Mouse (Mus musculus): ENCODE data around the gene Sag. TPM values are rescaled to one million over a fixed set of nuclear protein-coding genes. Genes with fewer than 3 reads are reported as not detected.

Gene Sag
- polyA plus RNA-seq, 1 experiment from 2014 or later: 2.7 TPM

DNA sequence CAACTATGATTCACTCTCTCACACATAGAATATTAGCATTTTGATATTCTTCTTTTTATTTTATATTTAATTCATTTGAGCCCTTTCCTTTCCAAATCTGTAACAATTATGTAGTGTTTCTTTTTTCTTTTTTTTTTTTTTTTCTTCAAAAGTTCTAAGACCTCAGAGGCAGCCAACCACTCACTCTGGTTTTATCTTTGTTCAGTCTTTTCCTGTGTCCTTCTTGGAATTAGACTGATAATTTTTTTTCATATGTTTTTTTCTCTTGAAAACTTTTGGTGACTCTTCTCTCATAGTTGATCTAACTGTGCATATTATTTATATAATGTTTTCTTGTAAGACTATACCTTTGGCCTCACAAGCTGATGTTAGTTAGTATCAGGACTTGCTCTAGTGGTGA, 79.1 kb downstream of the Sag start:
- no peak overlapping the region for H3K9ac ChIP-seq (ENCODE audit: low read length)
- no peak for ATAC-seq (replicated peaks; ENCODE audit: low FRiP score)
- H3K36me3 ChIP-seq (ENCODE audit: control insufficient read depth, insufficient read depth, low read length): no peaks in the 10 kb centered on the region; the same call in 1 of the 2 replicates
- H3K9me3 ChIP-seq (ENCODE audit: control insufficient read depth, low read length): no peaks in the 10 kb centered on the region
- no peaks in the 10 kb centered on the region for H3K27me3 ChIP-seq (ENCODE audit: control insufficient read depth, insufficient read depth, low read length)
- H3K4me3 ChIP-seq (ENCODE audit: low read depth, low read length): no peak overlapping the region
- no peak overlapping the region for H3K27ac ChIP-seq (ENCODE audit: low read depth, low read length)
- H3K4me2 ChIP-seq (ENCODE audit: low read depth, low read length, severe bottlenecking): no peak overlapping the region
- no peak for DNase-seq (ENCODE audit: low spot score)
- H3K4me1 ChIP-seq (replicated peaks; ENCODE audit: control insufficient read depth, insufficient read depth, low read length): no peaks in the 10 kb centered on the region

DNA sequence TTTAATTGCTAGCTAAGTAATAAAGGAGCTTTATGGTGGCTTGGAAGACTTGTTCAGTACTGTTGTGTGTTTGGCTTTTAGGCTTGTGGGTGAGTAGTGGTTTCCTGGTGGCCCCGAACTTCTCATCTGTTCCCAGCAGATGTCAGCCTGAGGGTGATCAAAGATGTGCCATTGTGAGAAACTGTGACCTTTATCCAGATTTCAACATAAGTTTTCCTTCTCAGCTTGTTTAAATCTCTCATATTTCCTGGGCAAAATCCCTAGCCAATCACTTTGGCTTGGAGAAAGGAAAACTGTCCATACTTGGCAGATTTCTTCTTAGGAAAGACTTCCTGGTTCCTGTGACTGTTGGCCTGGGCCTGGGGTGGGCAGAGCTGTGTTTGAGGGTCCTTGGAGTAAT, 87.5 kb downstream of the Sag start:
- no peak for ATAC-seq (replicated peaks; ENCODE audit: low FRiP score)
- WGBS: 86% methylated on average over 1 of the region's 1 CpGs
- Histone ChIP-seq H3K27ac (ENCODE audit: low read depth, low read length) (no peak overlapping the region), H3K4me2 (ENCODE audit: low read depth, low read length, severe bottlenecking) (no peak overlapping the region), H3K9me3 (ENCODE audit: control insufficient read depth, low read length) (no peaks in the 10 kb centered on the region), H3K36me3 (ENCODE audit: control insufficient read depth, insufficient read depth, low read length) (no peaks in the 10 kb centered on the region; the same call in 1 of the 2 replicates), H3K4me1 (replicated peaks; ENCODE audit: control insufficient read depth, insufficient read depth, low read length) (no peaks in the 10 kb centered on the region), H3K9ac (ENCODE audit: low read length) (no peak overlapping the region), H3K4me3 (ENCODE audit: low read depth, low read length) (no peak overlapping the region), H3K27me3 (ENCODE audit: control insufficient read depth, insufficient read depth, low read length) (no peaks in the 10 kb centered on the region)
- no peak for DNase-seq (ENCODE audit: low spot score)

DNA sequence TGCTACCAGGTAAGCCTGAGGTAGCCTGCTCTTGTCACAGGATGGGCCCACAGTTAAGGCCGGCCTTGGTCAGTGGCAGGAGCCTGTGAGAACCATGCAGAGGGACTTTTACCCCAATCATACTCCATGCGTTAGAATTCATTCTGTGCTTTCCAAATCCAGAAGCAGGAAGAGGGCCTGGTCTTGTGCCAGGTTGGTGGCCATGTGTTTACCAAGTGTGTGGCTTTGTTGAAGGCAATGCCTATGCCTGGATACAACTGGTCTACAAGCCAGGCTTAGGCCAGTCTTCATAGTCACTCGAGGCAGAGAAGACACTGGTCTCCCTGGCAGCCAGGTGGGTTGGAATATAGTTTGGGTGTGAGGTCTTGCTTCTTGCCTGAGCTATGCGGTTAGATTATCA, 88.2 kb downstream of the Sag start:
- no peak overlapping the region for H3K4me3 ChIP-seq (ENCODE audit: low read depth, low read length)
- DNase-seq (ENCODE audit: low spot score) (no peak), ATAC-seq (replicated peaks; ENCODE audit: low FRiP score) (no peak)
- 84% methylated on average over 4 of the region's 4 CpGs for WGBS
- H3K9me3 ChIP-seq (ENCODE audit: control insufficient read depth, low read length): no peaks in the 10 kb centered on the region
- no peak overlapping the region for H3K27ac ChIP-seq (ENCODE audit: low read depth, low read length)
- H3K4me2 ChIP-seq (ENCODE audit: low read depth, low read length, severe bottlenecking): no peak overlapping the region
- no peaks in the 10 kb centered on the region for H3K27me3 ChIP-seq (ENCODE audit: control insufficient read depth, insufficient read depth, low read length)
- no peaks in the 10 kb centered on the region for H3K4me1 ChIP-seq (replicated peaks; ENCODE audit: control insufficient read depth, insufficient read depth, low read length)
- H3K36me3 ChIP-seq (ENCODE audit: control insufficient read depth, insufficient read depth, low read length): no peaks in the 10 kb centered on the region; the same call in 1 of the 2 replicates
- H3K9ac ChIP-seq (ENCODE audit: low read length): no peak overlapping the region

DNA sequence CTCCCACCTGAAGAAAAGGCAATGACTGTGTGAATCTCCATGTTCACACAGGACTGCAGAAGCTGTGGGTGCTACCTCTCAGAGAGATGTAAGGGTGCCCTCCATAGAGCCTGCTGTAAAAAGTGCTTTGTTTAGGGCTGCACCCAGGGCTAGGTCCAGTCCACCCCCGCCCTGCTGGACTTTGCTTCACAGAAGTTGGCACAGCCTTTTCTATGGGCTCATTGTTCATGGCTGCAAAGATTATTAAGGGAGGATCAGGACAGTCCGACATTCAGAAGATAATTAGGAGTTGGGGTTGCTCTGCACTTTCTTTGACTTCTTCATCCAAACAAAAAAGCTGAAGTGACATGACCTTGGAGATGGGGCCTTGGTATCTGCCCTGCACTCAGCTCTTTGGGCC, 89.0 kb downstream of the Sag start:
- 53% methylated on average over 2 of the region's 2 CpGs for WGBS
- no peak overlapping the region for H3K4me2 ChIP-seq (ENCODE audit: low read depth, low read length, severe bottlenecking)
- no peak for ATAC-seq (replicated peaks; ENCODE audit: low FRiP score)

DNA sequence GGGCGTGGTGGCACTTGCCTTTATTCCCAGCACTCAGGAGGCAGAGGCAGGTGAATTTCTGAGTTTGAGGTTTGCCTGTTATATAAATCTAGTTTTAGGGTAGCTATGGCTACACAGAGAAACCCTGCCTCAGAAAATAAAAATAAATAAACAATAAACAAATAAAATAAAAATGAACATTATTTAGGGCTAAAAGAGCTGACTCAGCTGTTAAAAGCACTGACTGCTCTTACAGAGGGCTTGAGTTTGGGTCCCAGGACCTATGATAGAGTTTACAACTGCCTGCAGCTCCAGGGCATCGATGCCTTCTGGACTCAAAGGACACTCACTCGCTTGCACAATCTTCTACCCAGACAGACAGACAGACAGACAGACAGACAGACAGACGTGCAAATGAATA, 89.9 kb downstream of the Sag start:
- Histone ChIP-seq H3K4me3 (ENCODE audit: low read depth, low read length) (no peak overlapping the region), H3K4me1 (replicated peaks; ENCODE audit: control insufficient read depth, insufficient read depth, low read length) (no peaks in the 10 kb centered on the region), H3K4me2 (ENCODE audit: low read depth, low read length, severe bottlenecking) (no peak overlapping the region), H3K27ac (ENCODE audit: low read depth, low read length) (no peak overlapping the region), H3K27me3 (ENCODE audit: control insufficient read depth, insufficient read depth, low read length) (no peaks in the 10 kb centered on the region), H3K9ac (ENCODE audit: low read length) (no peak overlapping the region), H3K9me3 (ENCODE audit: control insufficient read depth, low read length) (no peaks in the 10 kb centered on the region), H3K36me3 (ENCODE audit: control insufficient read depth, insufficient read depth, low read length) (no peaks in the 10 kb centered on the region)
- ATAC-seq (replicated peaks; ENCODE audit: low FRiP score): no peak
- WGBS: 95% methylated on average over 4 of the region's 4 CpGs
- no peak for DNase-seq (ENCODE audit: low spot score)

More for the DNA sequence above, 89.0 kb downstream of the Sag start:
- Histone ChIP-seq H3K9me3 (ENCODE audit: control insufficient read depth, low read length) (no peaks in the 10 kb centered on the region), H3K36me3 (ENCODE audit: control insufficient read depth, insufficient read depth, low read length) (no peaks in the 10 kb centered on the region; the same call in 1 of the 2 replicates), H3K9ac (ENCODE audit: low read length) (no peak overlapping the region), H3K4me1 (replicated peaks; ENCODE audit: control insufficient read depth, insufficient read depth, low read length) (no peaks in the 10 kb centered on the region), H3K27me3 (ENCODE audit: control insufficient read depth, insufficient read depth, low read length) (no peaks in the 10 kb centered on the region), H3K27ac (ENCODE audit: low read depth, low read length) (no peak overlapping the region), H3K4me3 (ENCODE audit: low read depth, low read length) (no peak overlapping the region)
- DNase-seq (ENCODE audit: low spot score): no peak

Other genes starting within 250 kb of the Sag start
- 2.3 and 2.5 TPM in 2 replicates for gene Ngef, start 229.8 kb upstream of the Sag start, polyA plus RNA-seq (2014; fragmentation: Nextera tagmentation; extraction: Ambion mirVana)
- 3.6 and 5.0 TPM in 2 replicates for gene Inpp5d, start 183.4 kb upstream of the Sag start, polyA plus RNA-seq (2014; fragmentation: Nextera tagmentation; extraction: Ambion mirVana)
- 37.8 and 40.6 TPM in 2 replicates for gene Atg16l1, start 47.8 kb upstream of the Sag start, polyA plus RNA-seq (2014; fragmentation: Nextera tagmentation; extraction: Ambion mirVana)
- 45.7 and 46.3 TPM in 2 replicates for gene Dgkd, start 49.6 kb downstream of the Sag start, polyA plus RNA-seq (2014; fragmentation: Nextera tagmentation; extraction: Ambion mirVana)
- 34.3 and 37.9 TPM in 2 replicates for gene Usp40, start 204.9 kb downstream of the Sag start, polyA plus RNA-seq (2014; fragmentation: Nextera tagmentation; extraction: Ambion mirVana)